Mouse (Mus musculus): ENCODE measurements at regions not wholly inside any gene's neighbourhood (a gene's known extent, or its start where the extent isn't known, plus 50 kb on each side); places are given as distances from the start of the nearest gene placed in this dataset.

- Histone ChIP-seq H3K9me3 (no peaks in the 10 kb centered on the region), H3K36me3 (no peaks in the 10 kb centered on the region), H3K27me3 (replicated peaks) (no peaks in the 10 kb centered on the region), H3K4me2 (no peak overlapping the region), H3K9ac (no peak overlapping the region), H3K4me3 (replicated peaks) (no peak overlapping the region), H3K4me1 (no peaks in the 10 kb centered on the region), H3K27ac (no peak overlapping the region)
- WGBS = 68% methylated on average over 8 of the region's 8 CpGs
- no peak for ATAC-seq (ENCODE audit: insufficient read depth, low FRiP score, low read depth)
These were observed 184.1 kb downstream of the 1500009L16Rik start for GRCm38 (mm10) chr10:83906751-83907150.

- H3K27ac ChIP-seq = no peak overlapping the region
- H3K4me1 ChIP-seq = 0 out of 2 replicates have a peak, but pooled peaks cover 5% of the 10 kb centered on the region
- 86% methylated on average over 10 of the region's 10 CpGs for WGBS
- no peak overlapping the region for H3K4me3 ChIP-seq (replicated peaks)
- H3K4me2 ChIP-seq = no peak overlapping the region
- no peak overlapping the region for H3K9ac ChIP-seq
- H3K27me3 ChIP-seq (replicated peaks) = no peaks in the 10 kb centered on the region
- no peak for ATAC-seq (ENCODE audit: insufficient read depth, low FRiP score, low read depth)
- no peaks in the 10 kb centered on the region for H3K9me3 ChIP-seq
- no peaks in the 10 kb centered on the region for H3K36me3 ChIP-seq
These were observed 188.1 kb downstream of the 1500009L16Rik start for GRCm38 (mm10) chr10:83910649-83911370.

- no peaks in the 10 kb centered on the region for H3K27me3 ChIP-seq (replicated peaks)
- no peak overlapping the region for H3K27ac ChIP-seq
- H3K9me3 ChIP-seq = no peaks in the 10 kb centered on the region
- H3K36me3 ChIP-seq = no peaks in the 10 kb centered on the region
- H3K9ac ChIP-seq = no peak overlapping the region
- WGBS = 21% methylated on average over 12 of the region's 12 CpGs
- H3K4me2 ChIP-seq = no peak overlapping the region
- no peak for ATAC-seq (ENCODE audit: insufficient read depth, low FRiP score, low read depth)
- H3K4me3 ChIP-seq (replicated peaks) = no peak overlapping the region
- H3K4me1 ChIP-seq = 0 out of 2 replicates have a peak, but pooled peaks cover 5% of the 10 kb centered on the region
These were observed 191.9 kb downstream of the 1500009L16Rik start for GRCm38 (mm10) chr10:83914401-83915132.

GRCm38 (mm10) chr10:83915133-83915730 lies 192.6 kb downstream of the 1500009L16Rik start:
- Histone ChIP-seq H3K9me3 (no peaks in the 10 kb centered on the region), H3K9ac (no peak overlapping the region), H3K4me1 (0 out of 2 replicates have a peak, but pooled peaks cover 5% of the 10 kb centered on the region), H3K27me3 (replicated peaks) (no peaks in the 10 kb centered on the region), H3K4me3 (replicated peaks) (no peak overlapping the region), H3K4me2 (no peak overlapping the region), H3K27ac (no peak overlapping the region), H3K36me3 (no peaks in the 10 kb centered on the region)
- WGBS = 41% methylated on average over 9 of the region's 9 CpGs
- no peak for ATAC-seq (ENCODE audit: insufficient read depth, low FRiP score, low read depth)

GRCm38 (mm10) chr10:83926990-83927389 lies 204.3 kb downstream of the 1500009L16Rik start:
- ATAC-seq (ENCODE audit: insufficient read depth, low FRiP score, low read depth) = no peak
- Histone ChIP-seq H3K27ac (no peak overlapping the region), H3K4me1 (no peaks in the 10 kb centered on the region), H3K9ac (no peak overlapping the region), H3K9me3 (no peaks in the 10 kb centered on the region), H3K27me3 (replicated peaks) (no peaks in the 10 kb centered on the region), H3K36me3 (no peaks in the 10 kb centered on the region), H3K4me3 (replicated peaks) (no peak overlapping the region), H3K4me2 (no peak overlapping the region)
- 53% methylated on average over 4 of the region's 4 CpGs for WGBS

- Histone ChIP-seq H3K4me3 (replicated peaks) (no peak overlapping the region), H3K9me3 (no peaks in the 10 kb centered on the region), H3K36me3 (no peaks in the 10 kb centered on the region), H3K27ac (no peak overlapping the region), H3K9ac (no peak overlapping the region), H3K4me2 (no peak overlapping the region), H3K27me3 (replicated peaks) (0 out of 2 replicates have a peak, but pooled peaks cover 1% of the 10 kb centered on the region), H3K4me1 (no peaks in the 10 kb centered on the region)
- WGBS = 89% methylated on average over 2 of the region's 2 CpGs
- no peak for ATAC-seq (ENCODE audit: insufficient read depth, low FRiP score, low read depth)
These were observed 204.9 kb downstream of the 1500009L16Rik start for GRCm38 (mm10) chr10:83927554-83927953.

- ATAC-seq (ENCODE audit: insufficient read depth, low FRiP score, low read depth) = no peak
- Histone ChIP-seq H3K27me3 (replicated peaks) (0 out of 2 replicates have a peak, but pooled peaks cover 3% of the 10 kb centered on the region), H3K9ac (no peak overlapping the region), H3K36me3 (no peaks in the 10 kb centered on the region), H3K9me3 (no peaks in the 10 kb centered on the region), H3K27ac (no peak overlapping the region), H3K4me3 (replicated peaks) (no peak overlapping the region), H3K4me1 (no peaks in the 10 kb centered on the region), H3K4me2 (no peak overlapping the region)
- 70% methylated on average over 3 of the region's 3 CpGs for WGBS
These were observed 209.1 kb downstream of the 1500009L16Rik start for GRCm38 (mm10) chr10:83931758-83932157.

GRCm38 (mm10) chr10:83933201-83933600 lies 210.5 kb downstream of the 1500009L16Rik start:
- Histone ChIP-seq H3K36me3 (no peaks in the 10 kb centered on the region), H3K4me1 (peaks cover 3% of the 10 kb centered on the region; the same call in 1 of the 2 replicates), H3K4me3 (replicated peaks) (no peak overlapping the region), H3K4me2 (no peak overlapping the region), H3K27me3 (replicated peaks) (0 out of 2 replicates have a peak, but pooled peaks cover 3% of the 10 kb centered on the region), H3K27ac (no peak overlapping the region), H3K9me3 (no peaks in the 10 kb centered on the region), H3K9ac (no peak overlapping the region)
- WGBS = 70% methylated on average over 7 of the region's 7 CpGs
- ATAC-seq (ENCODE audit: insufficient read depth, low FRiP score, low read depth) = no peak

- Histone ChIP-seq H3K4me1 (peaks cover 3% of the 10 kb centered on the region; the same call in 1 of the 2 replicates), H3K9me3 (no peaks in the 10 kb centered on the region), H3K36me3 (no peaks in the 10 kb centered on the region), H3K27me3 (replicated peaks) (0 out of 2 replicates have a peak, but pooled peaks cover 3% of the 10 kb centered on the region), H3K4me2 (no peak overlapping the region), H3K9ac (no peak overlapping the region), H3K4me3 (replicated peaks) (no peak overlapping the region), H3K27ac (no peak overlapping the region)
- no peak for ATAC-seq (ENCODE audit: insufficient read depth, low FRiP score, low read depth)
- WGBS = 65% methylated on average over 3 of the region's 3 CpGs
These were observed 211.8 kb downstream of the 1500009L16Rik start for GRCm38 (mm10) chr10:83934498-83934897.

- H3K4me3 ChIP-seq (replicated peaks) = no peak overlapping the region
- H3K4me1 ChIP-seq = peaks cover 3% of the 10 kb centered on the region; the same call in 1 of the 2 replicates
- ATAC-seq (ENCODE audit: insufficient read depth, low FRiP score, low read depth) = no peak
- no peak overlapping the region for H3K27ac ChIP-seq
- no peaks in the 10 kb centered on the region for H3K36me3 ChIP-seq
- H3K9me3 ChIP-seq = no peaks in the 10 kb centered on the region
- H3K27me3 ChIP-seq (replicated peaks) = 0 out of 2 replicates have a peak, but pooled peaks cover 3% of the 10 kb centered on the region
- H3K9ac ChIP-seq = no peak overlapping the region
- WGBS = 38% methylated on average over 9 of the region's 9 CpGs
- H3K4me2 ChIP-seq = no peak overlapping the region
These were observed 214.5 kb downstream of the 1500009L16Rik start for GRCm38 (mm10) chr10:83937168-83937567.

GRCm38 (mm10) chr10:83942101-83942500 lies 219.4 kb downstream of the 1500009L16Rik start:
- Histone ChIP-seq H3K36me3 (no peaks in the 10 kb centered on the region), H3K27ac (no peak overlapping the region), H3K4me1 (peaks cover 8% of the 10 kb centered on the region; the same call in 1 of the 2 replicates), H3K9me3 (no peaks in the 10 kb centered on the region), H3K4me2 (no peak overlapping the region), H3K4me3 (replicated peaks) (no peak overlapping the region), H3K27me3 (replicated peaks) (no peaks in the 10 kb centered on the region), H3K9ac (no peak overlapping the region)
- 53% methylated on average over 3 of the region's 3 CpGs for WGBS
- no peak for ATAC-seq (ENCODE audit: insufficient read depth, low FRiP score, low read depth)

GRCm38 (mm10) chr10:83944158-83944557 lies 221.5 kb downstream of the 1500009L16Rik start:
- Histone ChIP-seq H3K4me1 (0 out of 2 replicates have a peak, but pooled peaks cover 5% of the 10 kb centered on the region), H3K4me2 (no peak overlapping the region), H3K9me3 (no peaks in the 10 kb centered on the region), H3K4me3 (replicated peaks) (no peak overlapping the region), H3K27ac (no peak overlapping the region), H3K27me3 (replicated peaks) (no peaks in the 10 kb centered on the region), H3K36me3 (no peaks in the 10 kb centered on the region), H3K9ac (no peak overlapping the region)
- 76% methylated on average over 1 of the region's 1 CpGs for WGBS
- ATAC-seq (ENCODE audit: insufficient read depth, low FRiP score, low read depth) = no peak

All from stomach, embryonic 15.5 days (tissue).